Mouse (Mus musculus) Patski (cell line): ENCODE measurements around the gene Ubl3. TPM values are rescaled to one million over a fixed set of nuclear protein-coding genes. Genes with fewer than 3 reads are reported as not detected.

Source experiments
- ATAC-seq: fragments of 100-300 bp; one replicate; pipeline ENCODE4 v1.8.0; 2021
- CTCF ChIA-PET: fragments of 350-600 bp; sonication (Branson Sonifier 250); formaldehyde crosslinking; loops from one replicate; lab custom pipeline; 2022; ENCODE audit warnings: inconsistent platforms; lab: Charles Lee
- POLR2A ChIA-PET: fragments of 350-600 bp; sonication (Branson Sonifier 250); formaldehyde crosslinking; loops from one replicate; lab custom pipeline; 2022; ENCODE audit warnings: antibody characterized with exemption, inconsistent platforms; lab: Charles Lee
- DNase-seq: peaks from one replicate; pipeline ENCODE4 v3.0.0-alpha.2; 2011; ENCODE audit warnings: low read depth, low spot score
- H3K27me3 ChIP-seq: fragments of 371-371 bp; one replicate; pipeline ENCODE4 v1.5.1; 2021
- CTCF ChIP-seq: fragments of 100-300 bp; IDR thresholded peaks from one replicate; pipeline ENCODE4 v1.5.1; 2021
- in situ Hi-C: fragments of 300-500 bp; cut with MboI; formaldehyde crosslinking; loops from 3 replicates; pipeline ENCODE4 v1.11.1; 2018; ENCODE audit warnings: low pct_unique_long_range_greater_than_20kb, mixed read lengths
- polyA plus RNA-seq: library from polyadenylated mRNA; unstranded; gene quantifications from one replicate; pipeline ENCODE4 v1.2.3, GENCODE M21; 2021

Ubl3 gene
- polyA plus RNA-seq: 131 TPM

- ChIA-PET POLR2A (interaction anchor here (0.6 to 1.7 kb wide), 9 partner anchors 10 to 240 kb away, joined by 3 to 8 read pairs (median 3); no protein-coding TSS in a partner anchor), CTCF (interaction anchor here (0.7 to 2.2 kb wide), 6 partner anchors 16 to 240 kb away, joined by 3 to 5 read pairs (median 4); no protein-coding TSS in a partner anchor)
- ATAC-seq (peak; percentile 94), DNase-seq (peak; percentile 71)
- TF ChIP-seq CTCF: peak; percentile 59
- in situ Hi-C loops: loop anchor here (5.0 kb wide), 1 partner anchor 205 kb away; no protein-coding TSS in a partner anchor
- no peaks in the 10 kb centered on the region for H3K27me3 ChIP-seq
Measured at GRCm38 (mm10) chr5:148552187-148553071, at the start of gene Ubl3. Gene Ubl3, minus strand, starts transcription at chr5:148552789.

- peak; percentile 64 for DNase-seq
- CTCF ChIA-PET: no interaction called here
Measured at GRCm38 (mm10) chr5:148598376-148598775, 45.8 kb upstream of the Ubl3 start.

GRCm38 (mm10) chr5:148596086-148596753 is 43.6 kb upstream of the Ubl3 start:
- ChIA-PET POLR2A (no interaction called here), CTCF (interaction anchor here (1.7 kb wide), 1 partner anchor 27 kb away, joined by 4 read pairs; no protein-coding TSS in a partner anchor)
- in situ Hi-C loops: no loop called here
- ATAC-seq (no peak), DNase-seq (no peak)
- TF ChIP-seq CTCF: no peak
- H3K27me3 ChIP-seq: no peaks in the 10 kb centered on the region

More at GRCm38 (mm10) chr5:148598376-148598775, 45.8 kb upstream of the Ubl3 start:
- H3K27me3 ChIP-seq: no peaks in the 10 kb centered on the region
- peak; percentile 44 for ATAC-seq
- no peak for TF ChIP-seq CTCF
- POLR2A ChIA-PET: no interaction called here
- in situ Hi-C loops: no loop called here

DNA sequence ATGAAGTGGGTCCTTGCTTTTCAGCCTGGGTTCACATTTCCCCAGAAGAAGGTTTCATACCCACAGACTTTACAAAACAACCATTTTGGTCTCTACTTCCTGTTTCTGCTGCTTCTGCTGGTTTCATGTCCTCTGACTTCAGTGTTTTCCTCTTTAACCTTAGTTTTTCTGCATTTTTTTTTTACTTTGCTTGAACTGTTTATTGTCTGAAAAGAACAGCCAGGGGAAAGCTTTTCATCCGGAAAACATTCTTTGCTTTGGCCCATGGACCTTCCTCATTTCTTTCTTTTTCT is 42.8 kb upstream of the Ubl3 start:
- CTCF ChIA-PET: no interaction called here
- POLR2A ChIA-PET: no interaction called here
- in situ Hi-C loops: no loop called here
- DNase-seq (no peak), ATAC-seq (no peak)
- no peak for TF ChIP-seq CTCF
- H3K27me3 ChIP-seq: no peaks in the 10 kb centered on the region

DNA sequence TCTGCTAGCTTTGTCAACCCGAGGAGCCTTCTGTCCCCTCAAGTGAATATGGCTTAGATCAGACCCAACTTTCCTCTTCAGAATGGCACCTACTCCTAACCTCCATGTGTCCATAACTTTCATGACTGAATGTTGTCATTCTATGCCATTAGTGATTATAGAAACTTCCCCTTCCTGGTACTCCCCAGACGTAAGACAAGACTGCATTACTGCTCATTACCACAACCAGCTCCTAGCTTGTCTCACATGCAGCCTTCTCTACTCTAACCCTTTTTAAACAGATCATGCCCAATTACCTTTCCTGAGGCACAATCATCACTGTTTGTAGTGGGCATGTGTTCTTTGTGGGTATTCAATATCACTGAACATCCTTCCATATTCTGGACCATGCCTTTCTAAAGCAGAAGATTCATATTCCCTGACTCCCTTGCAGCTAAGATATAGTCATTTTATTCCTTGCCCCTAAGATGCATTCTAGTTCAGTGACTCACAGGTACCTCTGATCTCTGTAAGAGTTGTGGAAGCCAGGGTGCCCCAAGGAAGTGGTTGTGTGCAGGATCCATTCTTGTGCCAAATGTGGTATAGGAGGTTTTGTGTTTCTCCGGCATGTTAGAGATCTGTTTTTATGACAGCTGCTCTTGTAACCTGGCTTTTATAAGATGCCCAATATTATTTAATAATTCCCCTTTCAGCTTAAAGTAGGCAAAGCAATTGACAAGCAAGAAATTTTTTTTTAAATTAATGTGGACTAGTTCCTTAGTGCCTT is 42.3 kb upstream of the Ubl3 start:
- in situ Hi-C loops: no loop called here
- POLR2A ChIA-PET: interaction anchor here (1.4 kb wide), 1 partner anchor 43 kb away, joined by 3 read pairs; no protein-coding TSS in a partner anchor
- DNase-seq (no peak), ATAC-seq (no peak)
- no peak for TF ChIP-seq CTCF
- CTCF ChIA-PET: no interaction called here
- no peaks in the 10 kb centered on the region for H3K27me3 ChIP-seq

GRCm38 (mm10) chr5:148593607-148594006 is 41.0 kb upstream of the Ubl3 start:
- no peak for ATAC-seq
- CTCF ChIA-PET: interaction anchor here (1.5 to 2.3 kb wide), 4 partner anchors 10 to 26 kb away, joined by 3 to 8 read pairs (median 6); no protein-coding TSS in a partner anchor
- in situ Hi-C loops: no loop called here
- POLR2A ChIA-PET: interaction anchor here (0.6 to 1.4 kb wide), 2 partner anchors 42 to 845 kb away, joined by 3 read pairs; no protein-coding TSS in a partner anchor
- no peaks in the 10 kb centered on the region for H3K27me3 ChIP-seq
- DNase-seq: no peak
- no peak for TF ChIP-seq CTCF

GRCm38 (mm10) chr5:148591448-148591862 is 38.9 kb upstream of the Ubl3 start:
- DNase-seq: no peak
- CTCF ChIA-PET: interaction anchor here (1.0 to 1.9 kb wide), 2 partner anchors 10 to 11 kb away, joined by 3 to 5 read pairs; no protein-coding TSS in a partner anchor

GRCm38 (mm10) chr5:148590603-148591447 is 38.2 kb upstream of the Ubl3 start:
- POLR2A ChIA-PET: no interaction called here
- in situ Hi-C loops: no loop called here
- no peak for TF ChIP-seq CTCF
- ATAC-seq (no peak), DNase-seq (no peak)
- no peaks in the 10 kb centered on the region for H3K27me3 ChIP-seq
- CTCF ChIA-PET: interaction anchor here (1.0 kb wide), 1 partner anchor 10 kb away, joined by 3 read pairs; no protein-coding TSS in a partner anchor

More at GRCm38 (mm10) chr5:148591448-148591862, 38.9 kb upstream of the Ubl3 start:
- in situ Hi-C loops: no loop called here
- POLR2A ChIA-PET: no interaction called here
- no peak for ATAC-seq
- H3K27me3 ChIP-seq: no peaks in the 10 kb centered on the region
- no peak for TF ChIP-seq CTCF

GRCm38 (mm10) chr5:148588987-148589386 is 36.4 kb upstream of the Ubl3 start:
- ChIA-PET POLR2A (interaction anchor here (0.5 kb wide), 1 partner anchor 68 kb away, joined by 3 read pairs; no protein-coding TSS in a partner anchor), CTCF (interaction anchor here (1.0 kb wide), 1 partner anchor 14 kb away, joined by 3 read pairs; no protein-coding TSS in a partner anchor)
- in situ Hi-C loops: no loop called here
- no peak for TF ChIP-seq CTCF
- H3K27me3 ChIP-seq: no peaks in the 10 kb centered on the region
- no peak for DNase-seq
- no peak for ATAC-seq
